In genomic region chr11:21178343-21178742, GRCm38 (mm10) we compare ENCODE assay signal across 9 mouse cellular contexts.
DNase-seq lines count a peak whose midpoint lies in the region; ATAC-seq and TF ChIP-seq lines count a peak whose summit lies in the region.
"Had no signal": no experiment of that assay in that cellular context is flagged by ENCODE, and none has a peak within 500 bp of the region (broad histone marks: within the 10 kb centered on the region; RNA-seq: fewer than 3 reads in every experiment).

No protein-coding gene starts in this region.

- H3K36me3 ChIP-seq in neural tube, embryonic 13.5 days, result no peaks in the 10 kb centered on the region
- no peaks in the 10 kb centered on the region for H3K36me3 ChIP-seq in intestine, postnatal 0 days (ENCODE audit: control insufficient read depth, insufficient read depth)
- H3K36me3 ChIP-seq in lung, embryonic 14.5 days (ENCODE audit: insufficient read depth), result no peaks in the 10 kb centered on the region
- no peaks in the 10 kb centered on the region for H3K36me3 ChIP-seq in thymus, adult 2 months (ENCODE audit: control insufficient read depth, insufficient read depth, low read length)
- H3K36me3 ChIP-seq: limb, embryonic 15.5 days had no signal

- no peak overlapping the region for H3K27ac ChIP-seq in neural tube, embryonic 13.5 days (replicated peaks)
- H3K27ac ChIP-seq in intestine, postnatal 0 days (ENCODE audit: low read depth, low read length), result no peak overlapping the region
- no peak overlapping the region for H3K27ac ChIP-seq in lung, embryonic 14.5 days (ENCODE audit: low read depth)
- no peak overlapping the region for H3K27ac ChIP-seq in thymus, adult 2 months (ENCODE audit: control insufficient read depth, insufficient read depth, low read length)
- H3K27ac ChIP-seq: limb, embryonic 15.5 days had no signal

- DNase-seq in cerebellum, postnatal 4 days (ENCODE audit: low spot score in 2 of 2), result no peak
- DNase-seq in neural tube, embryonic 10.5 days (ENCODE audit: extremely low spot score, low spot score), result no peak
- DNase-seq in cerebellum, adult 11-12 months, result peak; percentile 7
- peak; percentile 79 for DNase-seq in lung, embryonic 14.5 days
- peak; percentile 78 for DNase-seq in thymus, adult 2 months

- H3K9ac ChIP-seq in neural tube, embryonic 13.5 days, result no peak overlapping the region
- no peak overlapping the region for H3K9ac ChIP-seq in intestine, postnatal 0 days (ENCODE audit: low read depth, low read length)
- no peak overlapping the region for H3K9ac ChIP-seq in lung, embryonic 14.5 days
- H3K9ac ChIP-seq: limb, embryonic 15.5 days had no signal

- peak; percentile 90 for TF ChIP-seq CTCF in intestine, postnatal 0 days (IDR thresholded peaks at IDR 0.05; ENCODE audit: low read depth)
- peak; percentile 81 for TF ChIP-seq CTCF in lung, embryonic 14.5 days (IDR thresholded peaks at IDR 0.05; ENCODE audit: low read depth)
- no peak for TF ChIP-seq CTCF in thymus, adult 2 months (IDR thresholded peaks at IDR 0.05; ENCODE audit: borderline replicate concordance, control insufficient read depth, extremely low read depth, insufficient read depth, low read length, poor library complexity)

- 65% methylated on average over 4 of the region's 4 CpGs for WGBS in neural tube, embryonic 13.5 days
- 28% methylated on average over 4 of the region's 4 CpGs for WGBS in intestine, postnatal 0 days
- 21% methylated on average over 4 of the region's 4 CpGs for WGBS in lung, embryonic 14.5 days
- WGBS in thymus, adult 2 months, result 20% methylated on average over 4 of the region's 4 CpGs

- no peak overlapping the region for H3K4me2 ChIP-seq in neural tube, embryonic 13.5 days
- no peak overlapping the region for H3K4me2 ChIP-seq in intestine, postnatal 0 days (replicated peaks; ENCODE audit: low read depth)
- no peak overlapping the region for H3K4me2 ChIP-seq in lung, embryonic 14.5 days
- H3K4me2 ChIP-seq: limb, embryonic 15.5 days had no signal

- no peaks in the 10 kb centered on the region for H3K9me3 ChIP-seq in neural tube, embryonic 13.5 days
- H3K9me3 ChIP-seq in intestine, postnatal 0 days (ENCODE audit: control insufficient read depth), result no peaks in the 10 kb centered on the region
- no peaks in the 10 kb centered on the region for H3K9me3 ChIP-seq in lung, embryonic 14.5 days (ENCODE audit: low read depth, low read length)
- H3K9me3 ChIP-seq: limb, embryonic 15.5 days had no signal

- peak; percentile 36; the same call in 1 of the 2 replicates for ATAC-seq in cerebellum, adult (ENCODE audit: insufficient number of reproducible peaks, low FRiP score, low TSS enrichment)
- peak; percentile 15; the same call in 1 of the 2 replicates for ATAC-seq in neural tube, embryonic 13.5 days (ENCODE audit: low read depth)
- ATAC-seq in intestine, postnatal 0 days, result no peak
- ATAC-seq in lung, embryonic 14.5 days (ENCODE audit: insufficient read depth), result no peak

- TF ChIP-seq POLR2A in thymus, adult 2 months (IDR thresholded peaks at IDR 0.05; ENCODE audit: control insufficient read depth, extremely low read depth, insufficient read depth, low read length, poor library complexity), result no peak

- H3K4me1 ChIP-seq in neural tube, embryonic 13.5 days (replicated peaks), result no peaks in the 10 kb centered on the region
- H3K4me1 ChIP-seq in intestine, postnatal 0 days (replicated peaks; ENCODE audit: control insufficient read depth, insufficient read depth, low read length), result no peaks in the 10 kb centered on the region
- H3K4me1 ChIP-seq in lung, embryonic 14.5 days (ENCODE audit: insufficient read depth), result 0 out of 2 replicates have a peak, but pooled peaks cover 3% of the 10 kb centered on the region
- peaks cover 32% of the 10 kb centered on the region for H3K4me1 ChIP-seq in thymus, adult 2 months (replicated peaks; ENCODE audit: control insufficient read depth, insufficient read depth, low read length)
- H3K4me1 ChIP-seq: limb, embryonic 15.5 days had no signal

- no peaks in the 10 kb centered on the region for H3K27me3 ChIP-seq in neural tube, embryonic 13.5 days
- H3K27me3 ChIP-seq in intestine, postnatal 0 days (replicated peaks; ENCODE audit: control insufficient read depth, insufficient read depth, low read length), result no peaks in the 10 kb centered on the region
- H3K27me3 ChIP-seq in lung, embryonic 14.5 days (ENCODE audit: insufficient read depth, low read length), result no peaks in the 10 kb centered on the region
- no peaks in the 10 kb centered on the region for H3K27me3 ChIP-seq in thymus, adult 2 months (ENCODE audit: control insufficient read depth, insufficient read depth, low read length)
- H3K27me3 ChIP-seq: limb, embryonic 15.5 days had no signal

- H3K4me3 ChIP-seq in neural tube, embryonic 13.5 days, result no peak overlapping the region
- no peak overlapping the region for H3K4me3 ChIP-seq in intestine, postnatal 0 days (ENCODE audit: low read depth, low read length)
- H3K4me3 ChIP-seq in lung, embryonic 14.5 days (ENCODE audit: low read depth, low read length), result no peak overlapping the region
- H3K4me3 ChIP-seq in thymus, adult 2 months (ENCODE audit: control insufficient read depth, insufficient read depth, low read length), result no peak overlapping the region
- H3K4me3 ChIP-seq: limb, embryonic 15.5 days had no signal

Comparison
In these comparisons a context has a peak if more than half of its experiments do, and no peak if none do; other contexts are left out.
1. DNase-seq: peak in cerebellum, adult 11-12 months (single experiment), lung, embryonic 14.5 days (single experiment) and thymus, adult 2 months (single experiment); none in cerebellum, postnatal 4 days (0 of 2) and neural tube, embryonic 10.5 days (single experiment).
2. ATAC-seq: peak in cerebellum, adult (single experiment) and neural tube, embryonic 13.5 days (single experiment); none in intestine, postnatal 0 days (single experiment) and lung, embryonic 14.5 days (single experiment).